Mouse (Mus musculus) heart, embryonic 14.5 days (tissue): ENCODE measurements around the gene Ralb. TPM values are rescaled to one million over a fixed set of nuclear protein-coding genes. Genes with fewer than 3 reads are reported as not detected.

ENCODE experiments used
- ATAC-seq: fragments of 200-750 bp; cut with Nextera tagmentation; 2 replicates; pipeline ENCODE4 v1.8.0; 2017; ENCODE audit warnings: low read depth, moderate TSS enrichment; ENCODE audit not compliant: insufficient number of reproducible peaks, insufficient read depth, low FRiP score
- H3K27ac ChIP-seq, 2 experiments: fragments of 200-500 bp in 1 of 2; fragments of 300-500 bp in 1 of 2; sonication (generic) in 1 of 2; replicated peaks in 1 of 2; 2 replicates each; pipeline ENCODE4 v1.5.1; 2012 to 2014; ENCODE audit warnings: low read depth in 2 of 2, low read length in 2 of 2, control low read depth in 1 of 2, mild to moderate bottlenecking in 1 of 2, mixed read lengths in 1 of 2; ENCODE audit not compliant: control insufficient read depth in 1 of 2, insufficient read depth in 1 of 2
- H3K27me3 ChIP-seq: fragments of 300-500 bp; sonication (generic); 2 replicates; pipeline ENCODE4 v1.6.1; 2014; ENCODE audit warnings: mild to moderate bottlenecking, low read length, control low read depth; ENCODE audit not compliant: control insufficient read depth, insufficient read depth
- H3K36me3 ChIP-seq: fragments of 300-500 bp; sonication (generic); 2 replicates; pipeline ENCODE4 v1.6.1; 2014; ENCODE audit warnings: mild to moderate bottlenecking, control low read depth, low read length, mixed read lengths; ENCODE audit not compliant: control insufficient read depth, insufficient read depth
- H3K4me1 ChIP-seq, 2 experiments: fragments of 200-500 bp in 1 of 2; fragments of 300-500 bp in 1 of 2; sonication (generic) in 1 of 2; 2 replicates each; pipeline ENCODE4 v1.6.1; 2012 to 2014; ENCODE audit warnings: low read length in 2 of 2, control low read depth in 1 of 2, mixed read lengths in 1 of 2; ENCODE audit not compliant: control insufficient read depth in 2 of 2, insufficient read depth in 2 of 2
- H3K4me2 ChIP-seq: fragments of 300-500 bp; sonication (generic); 2 replicates; pipeline ENCODE4 v1.6.1; 2014; ENCODE audit warnings: mild to moderate bottlenecking, low read length
- H3K4me3 ChIP-seq, 2 experiments: fragments of 200-500 bp in 1 of 2; fragments of 300-500 bp in 1 of 2; sonication (generic) in 1 of 2; 2 replicates each; pipeline ENCODE4 v1.5.1; 2012 to 2014; ENCODE audit warnings: low read length in 2 of 2, mild to moderate bottlenecking in 2 of 2, control low read depth in 1 of 2, low read depth in 1 of 2, moderate library complexity in 1 of 2; ENCODE audit not compliant: control insufficient read depth in 1 of 2, insufficient read depth in 1 of 2
- H3K9ac ChIP-seq: fragments of 300-500 bp; sonication (generic); 2 replicates; pipeline ENCODE4 v1.6.1; 2014; ENCODE audit warnings: mild to moderate bottlenecking, low read length
- H3K9me3 ChIP-seq: fragments of 300-500 bp; sonication (generic); 2 replicates; pipeline ENCODE4 v1.6.1; 2016; ENCODE audit warnings: low read length, control low read depth; ENCODE audit not compliant: control insufficient read depth
- WGBS: fragments of 180-500 bp; shearing (Covaris S2); extraction: QIAGEN DNeasy Blood & Tissue Kit; methylation state at CpG from one replicate; pipeline ENCODE4 v1.1.7; 2014; 5-methylcytosine and 5-hydroxymethylcytosine counted together
- polyA plus RNA-seq: library from polyadenylated mRNA; unstranded; fragments of >200 nt; fragmentation: Nextera tagmentation; extraction: Ambion mirVana; gene quantifications from 2 replicates; pipeline ENCODE4 v1.2.1, GENCODE M21; 2014

Gene Ralb
- polyA plus RNA-seq, 1 experiment from 2014 or later, result 127 TPM

- H3K27me3 ChIP-seq, result no peaks in the 10 kb centered on the region
- no peak overlapping the region for H3K27ac ChIP-seq
- 61% methylated on average over 2 of the region's 2 CpGs for WGBS
- no peaks in the 10 kb centered on the region; a peak in 1 of 4 replicates for H3K4me1 ChIP-seq
- no peak overlapping the region for H3K4me3 ChIP-seq
- 0 out of 2 replicates have a peak, but pooled peaks cover 3% of the 10 kb centered on the region for H3K36me3 ChIP-seq
- no peaks in the 10 kb centered on the region for H3K9me3 ChIP-seq
- H3K4me2 ChIP-seq, result no peak overlapping the region
- H3K9ac ChIP-seq, result no peak overlapping the region
- ATAC-seq, result no peak
Observed at GRCm38 (mm10) chr1:119463386-119463785, 41.2 kb downstream of the Ralb start.

GRCm38 (mm10) chr1:119460062-119460461 lies 44.5 kb downstream of the Ralb start:
- WGBS, result 85% methylated on average over 2 of the region's 2 CpGs
- Histone ChIP-seq H3K4me3 (no peak overlapping the region), H3K9ac (no peak overlapping the region), H3K27me3 (peaks cover 5% of the 10 kb centered on the region; the same call in 1 of the 2 replicates), H3K9me3 (no peaks in the 10 kb centered on the region), H3K4me1 (peaks cover 0 to 5% of the 10 kb centered on the region in 2 experiments; a peak in 2 of 4 replicates), H3K27ac (no peak overlapping the region), H3K36me3 (no peaks in the 10 kb centered on the region), H3K4me2 (no peak overlapping the region)
- ATAC-seq, result no peak

GRCm38 (mm10) chr1:119457993-119458605 lies 46.5 kb downstream of the Ralb start:
- Histone ChIP-seq H3K4me2 (peak overlapping the region; percentile 35), H3K4me3 (no peak overlapping the region), H3K36me3 (no peaks in the 10 kb centered on the region), H3K4me1 (peaks cover 0 to 5% of the 10 kb centered on the region in 2 experiments; a peak in 2 of 4 replicates), H3K9me3 (no peaks in the 10 kb centered on the region), H3K9ac (no peak overlapping the region), H3K27me3 (peaks cover 5% of the 10 kb centered on the region; the same call in 1 of the 2 replicates), H3K27ac (no peak overlapping the region)
- 10% methylated on average over 10 of the region's 10 CpGs for WGBS
- no peak for ATAC-seq

GRCm38 (mm10) chr1:119457528-119457855 lies 47.1 kb downstream of the Ralb start:
- H3K27ac ChIP-seq, result no peak overlapping the region
- 30% methylated on average over 5 of the region's 5 CpGs for WGBS
- H3K4me2 ChIP-seq, result peak overlapping the region; percentile 55
- H3K27me3 ChIP-seq, result peaks cover 5% of the 10 kb centered on the region; the same call in 1 of the 2 replicates
- H3K36me3 ChIP-seq, result no peaks in the 10 kb centered on the region
- H3K4me3 ChIP-seq, result no peak overlapping the region
- no peak overlapping the region for H3K9ac ChIP-seq
- ATAC-seq, result no peak
- H3K4me1 ChIP-seq, result peaks cover 0 to 5% of the 10 kb centered on the region in 2 experiments; a peak in 2 of 4 replicates
- H3K9me3 ChIP-seq, result no peaks in the 10 kb centered on the region

GRCm38 (mm10) chr1:119456671-119457527 lies 47.7 kb downstream of the Ralb start:
- peak overlapping the region; percentile 5 to 18; a peak in 1 of 4 replicates for H3K4me3 ChIP-seq
- no peaks in the 10 kb centered on the region for H3K36me3 ChIP-seq
- peaks cover 5% of the 10 kb centered on the region; the same call in 1 of the 2 replicates for H3K27me3 ChIP-seq
- H3K9me3 ChIP-seq, result no peaks in the 10 kb centered on the region
- peak overlapping the region; percentile 55 for H3K4me2 ChIP-seq
- WGBS, result 38% methylated on average over 19 of the region's 19 CpGs
- H3K9ac ChIP-seq, result no peak overlapping the region; the same call in 1 of the 2 replicates
- no peak overlapping the region for H3K27ac ChIP-seq
- H3K4me1 ChIP-seq, result peaks cover 0 to 5% of the 10 kb centered on the region in 2 experiments; a peak in 2 of 4 replicates
- ATAC-seq, result no peak

GRCm38 (mm10) chr1:119453731-119454130 lies 50.9 kb downstream of the Ralb start:
- H3K4me2 ChIP-seq, result no peak overlapping the region
- no peak for ATAC-seq
- no peaks in the 10 kb centered on the region for H3K36me3 ChIP-seq
- 64% methylated on average over 3 of the region's 4 CpGs for WGBS
- H3K9ac ChIP-seq, result no peak overlapping the region
- H3K27ac ChIP-seq, result no peak overlapping the region
- H3K4me3 ChIP-seq, result no peak overlapping the region
- H3K9me3 ChIP-seq, result no peaks in the 10 kb centered on the region
- H3K27me3 ChIP-seq, result peaks cover 5% of the 10 kb centered on the region; the same call in 1 of the 2 replicates
- peaks cover 0 to 5% of the 10 kb centered on the region in 2 experiments; a peak in 2 of 4 replicates for H3K4me1 ChIP-seq

GRCm38 (mm10) chr1:119451417-119451816 lies 53.2 kb downstream of the Ralb start:
- Histone ChIP-seq H3K36me3 (no peaks in the 10 kb centered on the region), H3K9me3 (no peaks in the 10 kb centered on the region), H3K27ac (no peak overlapping the region), H3K9ac (no peak overlapping the region), H3K27me3 (0 out of 2 replicates have a peak, but pooled peaks cover under 1% of the 10 kb centered on the region), H3K4me1 (peaks cover under 1 to 2% of the 10 kb centered on the region in 2 experiments; a peak in 1 of 4 replicates), H3K4me2 (no peak overlapping the region), H3K4me3 (no peak overlapping the region)
- 65% methylated on average over 10 of the region's 10 CpGs for WGBS
- no peak for ATAC-seq
